Mouse (Mus musculus): Measurements from ENCODE around the gene Sms.

The Sms gene

DNA sequence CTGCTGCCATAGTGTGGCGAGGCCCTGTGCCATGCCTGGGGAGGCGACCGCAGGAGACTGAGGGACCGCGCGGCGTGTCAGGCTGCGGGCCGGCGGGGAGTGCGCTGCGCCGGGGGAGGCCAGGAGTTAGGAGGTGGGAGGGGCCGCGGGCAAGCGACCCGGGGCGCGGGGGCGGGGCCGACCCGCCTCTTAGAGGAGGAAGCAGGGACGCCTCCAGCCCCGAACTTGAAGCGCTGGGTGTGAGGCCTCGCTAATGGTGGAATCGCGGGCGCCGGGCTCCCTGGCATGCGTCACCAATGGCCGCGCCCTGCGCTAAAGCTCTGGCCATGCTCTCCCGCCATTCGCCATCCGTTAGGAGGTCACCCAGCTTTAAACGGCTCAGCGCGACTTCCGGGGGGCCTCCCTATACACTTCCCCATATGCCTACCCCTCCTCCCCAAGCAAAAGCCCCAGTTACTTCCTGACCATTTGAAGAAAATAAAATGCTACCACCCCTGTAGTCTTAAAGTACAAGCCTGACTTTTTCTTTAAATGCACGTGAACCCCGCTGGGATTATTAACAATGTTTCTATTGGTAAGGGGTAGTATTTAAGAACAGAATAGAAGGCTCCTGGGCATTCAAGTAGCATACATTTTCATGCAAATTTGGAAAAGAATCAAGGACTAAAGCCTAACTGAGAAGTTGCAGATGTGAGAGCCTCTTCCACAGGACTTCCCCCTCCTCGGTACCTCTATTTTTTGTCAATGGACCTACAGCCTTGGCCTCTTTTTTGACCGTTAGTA, at the start of gene Sms:
Gene Sms, minus strand, starts transcription at position 344 of the 783 bp plus-strand sequence.
- DNase-seq (ENCODE audit: low spot score in 2 of 2) = peak; percentile 38 to 70

DNA sequence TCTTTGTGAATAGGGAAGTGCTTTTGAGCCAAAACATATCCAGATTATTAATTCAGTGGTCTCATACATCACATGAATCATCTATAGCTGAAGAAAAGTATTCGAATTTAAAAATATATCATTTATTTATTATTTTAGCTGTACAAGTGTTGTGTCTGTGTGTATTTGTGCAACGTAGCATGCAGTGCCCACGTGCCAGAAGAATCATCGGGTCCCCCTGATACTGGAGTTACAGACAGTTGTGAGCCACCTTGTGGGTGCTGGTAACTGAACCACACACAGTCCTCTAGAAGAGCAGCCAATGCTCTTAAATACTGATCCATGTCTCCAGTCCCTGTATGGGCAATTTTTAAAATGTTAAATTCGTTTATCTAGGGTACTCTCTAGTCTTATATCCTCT, 14.3 kb upstream of the Sms start:
- DNase-seq (ENCODE audit: low spot score in 2 of 2) = no peak

DNA sequence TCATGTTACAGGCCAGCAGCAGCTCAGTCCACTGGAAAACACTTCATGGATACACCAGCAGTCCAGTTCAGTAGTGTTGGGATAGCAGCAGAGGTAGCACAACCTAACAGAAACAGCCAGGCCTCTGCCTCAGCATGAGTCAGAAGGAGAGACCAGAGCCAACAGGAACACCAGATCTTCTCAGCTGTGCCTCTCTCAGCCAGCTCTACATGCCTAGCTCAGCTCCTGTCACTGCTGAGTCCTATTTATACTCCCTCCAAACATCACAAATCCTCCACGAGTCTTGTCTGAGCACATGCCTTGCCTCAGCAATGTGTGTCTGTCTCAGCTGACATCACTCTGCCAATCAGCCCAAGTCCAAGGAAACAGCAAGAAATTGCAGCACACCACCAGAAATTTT, 12.4 kb upstream of the Sms start:
- no peak for DNase-seq (ENCODE audit: low spot score in 2 of 2)

DNA sequence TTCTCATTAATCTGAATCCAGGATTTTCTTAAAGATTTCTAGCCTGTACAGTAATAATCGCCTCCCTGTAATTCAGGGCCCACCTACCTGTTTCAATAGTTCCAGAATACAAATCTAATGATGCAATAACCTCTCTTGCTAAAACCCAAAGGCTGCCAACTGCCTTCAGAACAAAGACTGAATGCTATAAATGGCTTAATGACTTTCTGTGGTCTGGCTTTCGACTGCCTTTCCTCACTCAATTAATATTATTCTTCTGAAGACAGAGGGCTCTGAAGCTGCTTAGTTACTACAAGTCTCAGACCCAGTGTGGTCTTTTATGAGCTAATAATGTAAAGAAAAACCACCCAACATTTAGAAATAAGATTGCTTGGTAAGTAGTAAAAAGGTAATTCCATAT, 9.8 kb upstream of the Sms start:
- DNase-seq (ENCODE audit: low spot score in 2 of 2) = no peak

DNA sequence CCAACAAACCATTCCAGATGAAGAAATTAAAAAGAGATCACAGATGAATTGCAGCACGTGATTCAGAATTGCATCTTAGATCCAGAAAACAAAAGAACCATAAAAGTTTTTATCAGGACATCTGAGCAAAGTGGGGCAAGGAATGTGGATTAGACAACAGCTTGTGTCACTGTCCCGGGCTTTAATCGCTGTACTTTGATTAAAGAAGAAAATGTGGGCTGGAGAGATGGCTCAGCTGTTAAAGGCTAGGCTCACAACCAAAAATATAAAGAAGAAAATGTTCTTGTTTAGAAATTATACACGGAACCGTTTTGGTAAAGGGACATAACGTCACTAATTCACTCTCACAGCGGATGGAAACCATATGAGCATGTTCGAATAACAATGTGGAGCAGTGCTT, 7.9 kb upstream of the Sms start:
- DNase-seq (ENCODE audit: low spot score in 2 of 2) = no peak

DNA sequence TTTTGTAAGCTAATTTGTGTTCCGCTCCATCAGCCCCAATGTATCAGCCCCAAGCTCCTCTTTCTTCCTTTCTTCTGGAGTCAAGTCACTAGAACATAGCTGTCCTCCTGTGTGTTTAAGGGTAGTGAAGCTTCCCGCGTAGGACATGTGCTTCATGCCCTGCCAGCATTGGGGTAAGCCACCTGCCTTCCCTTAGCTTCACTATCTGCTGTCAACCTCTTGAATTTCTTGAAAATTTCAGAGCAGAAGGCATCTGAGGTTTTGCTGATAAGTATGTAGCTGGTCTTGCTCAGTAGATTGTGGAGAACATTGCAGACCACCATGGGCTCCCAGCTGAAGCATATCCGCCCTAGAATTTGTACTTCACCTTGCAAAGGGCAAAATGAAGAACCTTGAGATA, 1.1 kb upstream of the Sms start:
- DNase-seq (ENCODE audit: low spot score in 2 of 2) = no peak

DNA sequence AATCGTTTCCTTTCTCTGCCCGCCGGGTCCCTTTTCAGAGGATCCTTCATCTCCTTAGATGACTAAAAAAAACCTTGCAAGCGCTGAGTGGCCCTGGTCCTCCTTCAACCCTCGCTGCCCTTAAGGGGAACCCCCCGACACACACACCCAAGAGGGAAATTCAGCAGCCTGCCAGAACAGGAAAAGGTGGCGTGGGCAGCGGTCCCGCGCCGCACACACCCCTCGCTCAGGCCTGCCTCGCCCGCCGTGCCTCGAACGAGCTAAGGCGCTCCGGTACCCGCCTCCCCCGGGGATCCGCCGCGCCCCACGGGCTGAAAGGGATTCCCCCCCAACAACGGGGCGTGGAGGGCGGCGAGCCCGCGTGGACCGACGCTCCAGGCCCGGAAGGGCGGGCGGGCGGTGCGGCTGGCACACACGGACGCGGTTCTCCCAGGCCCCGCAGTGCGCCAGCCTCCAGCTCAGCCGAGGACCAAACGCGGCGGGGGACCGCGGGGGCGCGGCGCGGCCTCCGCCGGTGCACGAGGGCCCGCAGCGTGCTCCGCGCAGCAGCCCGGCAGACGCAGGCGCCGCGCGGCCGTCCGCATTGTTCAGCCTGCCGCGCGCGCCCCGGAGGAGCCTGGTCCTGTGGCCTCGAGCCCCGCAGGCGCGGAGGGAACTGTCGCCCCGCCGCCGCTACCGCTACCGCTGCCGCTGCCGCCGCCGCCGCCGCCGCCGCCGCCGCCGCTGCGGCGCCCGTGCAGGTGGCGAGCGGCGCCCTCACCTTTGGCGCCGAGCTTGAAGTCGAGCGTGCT, 747 bp downstream of the Sms start:
- DNase-seq (ENCODE audit: low spot score in 2 of 2) = peak; percentile 19 to 33

DNA sequence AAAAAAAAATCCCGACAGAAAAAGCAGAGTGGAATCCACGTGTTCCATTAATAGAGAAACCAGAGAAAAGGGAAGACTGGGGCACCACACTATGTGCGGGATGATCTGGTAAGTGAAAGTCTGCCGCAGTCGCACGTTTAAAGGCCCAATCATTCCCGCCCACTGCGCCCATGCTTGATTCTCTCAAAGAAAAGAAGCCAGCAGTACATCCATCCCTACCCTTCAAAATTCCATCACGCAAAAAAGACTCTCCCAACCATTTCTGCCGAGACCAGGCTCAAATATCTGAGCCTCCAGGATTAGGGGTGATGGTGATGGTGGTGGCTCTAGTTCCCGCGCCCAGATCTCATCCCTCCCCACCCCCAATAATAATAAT, 1.3 kb downstream of the Sms start:
- no peak for DNase-seq (ENCODE audit: low spot score in 2 of 2)

DNA sequence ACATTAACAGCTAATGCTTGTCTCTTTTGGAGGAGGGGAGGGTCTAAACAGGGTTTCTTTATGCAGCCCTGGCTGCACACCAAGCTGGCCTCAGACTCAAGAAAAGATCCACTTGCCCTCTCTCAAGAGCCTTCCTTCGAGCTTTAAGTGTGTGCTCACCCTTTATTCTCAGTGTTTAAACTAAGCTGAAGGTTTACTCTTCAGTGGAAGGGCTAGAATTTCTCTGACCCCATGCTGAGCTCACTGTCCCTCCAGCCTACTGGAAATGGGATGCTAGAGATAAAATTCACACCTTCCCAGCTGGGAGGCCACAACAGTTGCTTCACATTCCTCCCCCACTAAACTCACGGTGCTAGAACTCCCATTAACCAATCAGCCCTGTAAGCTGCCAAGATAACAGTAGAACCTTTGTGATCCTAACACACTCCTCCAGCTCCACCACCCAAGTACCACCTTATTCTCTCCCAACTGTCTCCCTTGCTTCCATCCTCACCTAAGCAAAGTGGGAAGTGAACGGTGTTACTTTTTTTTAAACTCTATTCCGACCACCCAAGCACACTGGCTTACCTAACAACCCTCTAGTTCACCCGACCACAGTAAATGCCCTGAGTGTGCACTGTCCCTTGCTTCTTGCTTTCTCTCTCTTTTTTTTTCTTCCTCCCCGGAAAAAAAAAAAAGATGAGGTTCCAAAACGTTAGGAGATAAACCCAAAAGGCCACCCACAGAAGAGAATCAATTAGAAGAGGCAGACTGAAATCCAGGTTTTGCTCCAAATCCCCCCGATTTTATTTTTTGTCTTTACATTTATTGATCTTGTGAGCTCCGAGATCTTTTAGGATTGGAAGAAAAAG, 2.0 kb downstream of the Sms start:
- no peak for DNase-seq (ENCODE audit: low spot score in 2 of 2)

DNA sequence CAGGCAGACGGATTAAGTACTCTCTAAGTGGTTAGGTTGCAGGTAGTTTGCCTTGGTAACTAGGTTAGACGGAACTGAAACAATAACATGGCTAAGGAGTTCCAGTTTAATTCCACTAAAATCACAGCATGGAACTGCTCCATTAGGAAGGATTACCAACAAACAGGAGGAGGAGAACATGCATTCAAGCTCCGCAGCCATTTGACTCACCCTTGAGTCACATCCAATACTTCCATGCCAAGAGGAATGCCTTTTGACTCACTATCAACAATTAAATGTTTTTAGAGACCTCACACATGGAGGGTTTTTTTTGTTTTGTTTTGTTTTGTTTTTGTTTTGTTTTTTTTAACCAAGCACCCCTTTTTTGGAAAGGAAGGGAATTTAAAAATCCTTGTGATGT, 3.3 kb downstream of the Sms start:
- DNase-seq (ENCODE audit: low spot score in 2 of 2) = no peak

DNA sequence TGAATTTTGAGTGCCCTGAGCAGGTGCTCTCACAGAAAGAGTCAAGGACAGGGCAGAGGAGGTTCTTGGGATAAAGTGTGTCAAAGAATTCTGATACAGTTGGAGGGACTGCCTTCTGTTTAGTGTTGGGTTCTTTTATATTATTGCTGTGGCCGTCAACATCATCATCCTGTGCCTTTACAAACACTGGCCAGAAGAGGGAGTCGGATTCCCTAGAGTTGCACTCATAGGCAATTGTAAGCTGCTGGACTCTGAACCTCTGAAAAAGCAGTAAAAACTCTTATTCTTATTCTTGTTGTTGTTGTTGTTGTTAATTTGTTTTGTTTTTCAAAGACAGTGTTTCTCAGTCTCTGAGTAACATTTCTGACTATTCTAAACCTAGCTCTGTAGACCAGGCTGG, 5.3 kb downstream of the Sms start:
- peak in 1 of 2 experiments; percentile 15 for DNase-seq (ENCODE audit: low spot score in 2 of 2)

DNA sequence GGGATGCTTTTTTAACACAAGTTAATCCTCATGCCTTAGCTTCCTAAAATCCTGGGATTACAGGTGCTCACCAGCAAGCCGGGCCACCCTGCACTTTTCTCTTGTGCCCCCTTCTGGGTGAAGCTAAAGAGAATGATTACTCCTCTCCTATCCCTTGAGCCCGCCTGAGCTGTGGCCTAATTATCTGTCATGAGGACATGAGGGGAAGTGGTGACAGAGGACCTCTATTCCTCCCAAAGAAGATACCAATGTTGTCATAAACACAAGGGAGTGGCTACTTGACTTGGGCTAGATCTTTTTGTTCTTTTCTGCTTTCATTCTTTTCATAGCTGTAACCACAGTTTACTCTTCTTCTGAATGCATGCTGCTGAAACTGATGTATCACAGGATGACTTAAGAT, 9.2 kb downstream of the Sms start:
- DNase-seq (ENCODE audit: low spot score in 2 of 2) = no peak

DNA sequence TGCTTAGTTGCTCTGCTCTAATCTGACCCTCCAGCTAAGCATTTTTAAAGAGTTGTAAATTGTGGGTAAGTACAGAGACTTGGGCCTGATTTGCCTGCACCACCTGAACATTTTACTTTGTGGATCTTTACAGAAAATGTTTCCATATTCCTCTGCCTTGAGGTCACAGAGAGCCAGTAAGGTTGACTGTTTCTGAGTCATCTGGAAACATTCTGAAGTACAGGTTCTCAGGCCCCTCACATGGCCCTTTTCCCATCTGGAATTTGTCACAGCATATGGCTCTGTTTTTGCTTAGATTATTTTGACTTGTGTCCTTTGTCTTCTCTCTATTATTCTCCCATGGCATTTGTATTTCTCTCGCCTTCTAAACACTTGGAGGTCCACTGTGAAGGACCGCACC, 10.2 kb downstream of the Sms start:
- DNase-seq (ENCODE audit: low spot score in 2 of 2) = no peak

DNA sequence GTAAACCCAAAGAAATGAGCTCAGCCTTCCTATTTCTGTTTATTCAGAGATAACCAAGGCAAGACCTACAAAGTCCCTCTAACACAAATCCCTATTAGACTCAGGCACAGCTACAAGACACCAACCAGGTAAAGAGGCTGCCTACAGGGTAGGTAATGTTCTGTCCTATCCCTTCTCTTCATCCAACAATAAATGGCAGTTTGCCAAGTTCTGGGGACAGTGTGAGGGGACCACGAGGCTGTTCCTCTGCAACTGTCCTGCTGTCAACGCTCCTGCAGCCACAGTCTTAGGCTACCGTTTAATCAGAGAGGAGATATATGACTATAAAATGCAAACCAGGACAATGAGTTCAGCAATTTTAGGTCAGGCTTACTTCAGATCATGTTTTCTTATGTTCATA, 14.8 kb downstream of the Sms start:
- no peak for DNase-seq (ENCODE audit: low spot score in 2 of 2)

DNA sequence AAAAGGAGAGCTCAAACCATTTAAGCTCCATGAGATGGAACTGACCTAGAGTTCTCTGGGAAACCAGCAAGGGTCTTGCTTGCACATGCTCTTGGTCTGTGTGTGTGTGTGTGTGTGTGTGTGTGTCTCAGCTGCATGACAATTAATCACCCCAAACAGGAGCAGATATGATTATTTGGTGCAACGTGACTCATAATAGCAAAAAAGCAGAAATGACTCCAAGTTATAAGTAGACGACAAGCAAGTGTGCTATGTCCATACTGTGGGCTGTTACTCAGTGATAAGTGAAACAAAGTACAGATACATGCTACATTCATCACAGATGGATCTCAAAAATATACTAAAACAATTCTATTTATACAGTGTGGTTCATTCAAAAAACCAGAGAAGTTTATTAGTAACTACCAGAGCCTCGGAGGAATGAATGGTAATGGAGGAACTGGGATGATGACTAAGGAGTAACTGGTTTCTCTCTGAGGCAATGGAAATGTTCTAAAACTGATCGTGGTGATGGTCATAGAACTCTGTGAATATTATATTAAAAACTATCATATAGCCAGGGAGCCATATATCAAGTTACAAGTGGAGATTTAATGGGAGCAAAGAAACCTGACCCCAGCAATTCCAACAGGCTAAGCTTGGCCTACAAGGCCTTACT, 15.8 kb downstream of the Sms start:
- no peak for DNase-seq (ENCODE audit: low spot score in 2 of 2)

DNA sequence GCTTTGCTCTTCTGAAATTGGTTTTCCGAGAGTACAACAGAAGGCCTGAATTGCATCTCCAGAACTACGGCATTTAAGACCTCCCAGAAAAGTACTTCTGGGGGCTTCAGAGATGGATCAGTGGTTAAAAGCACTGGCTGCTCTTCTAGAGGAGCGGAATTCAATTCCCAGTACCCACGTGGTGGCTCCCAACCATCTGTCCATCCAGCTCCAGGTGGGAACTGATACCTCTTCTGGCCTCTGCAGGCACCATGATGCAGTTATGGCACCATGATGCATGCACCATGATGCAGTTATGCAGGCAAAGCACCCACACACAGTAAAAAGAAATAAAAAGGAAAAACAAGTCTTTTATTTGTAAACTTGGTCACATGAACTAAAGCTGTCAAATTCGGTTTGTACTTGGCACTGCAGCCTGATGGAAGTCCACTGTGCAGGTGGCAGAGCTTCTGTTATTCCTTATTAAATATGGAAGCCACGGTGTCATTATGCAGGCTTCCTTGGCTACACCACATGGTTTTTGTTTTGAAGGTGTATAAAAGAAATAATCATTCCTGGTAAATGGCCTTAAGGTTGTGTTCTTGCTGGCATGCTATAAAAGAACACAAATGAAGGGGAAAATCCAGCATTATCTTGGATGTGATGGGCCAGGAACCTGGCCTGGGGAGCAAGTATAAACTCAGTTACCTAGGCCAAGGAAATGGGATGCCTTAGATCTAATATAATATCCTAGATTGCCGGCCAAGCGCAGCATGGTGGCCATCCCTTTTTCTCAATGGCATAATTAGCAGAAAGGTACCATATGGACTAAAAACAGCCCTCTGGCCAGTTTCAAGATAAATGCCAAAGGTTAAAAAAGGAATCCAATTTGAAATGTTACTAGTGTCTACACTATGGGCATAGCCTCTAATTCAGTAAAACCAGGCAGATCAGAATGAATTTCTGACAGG, 20.1 kb downstream of the Sms start:
- DNase-seq (ENCODE audit: low spot score in 2 of 2) = no peak

DNA sequence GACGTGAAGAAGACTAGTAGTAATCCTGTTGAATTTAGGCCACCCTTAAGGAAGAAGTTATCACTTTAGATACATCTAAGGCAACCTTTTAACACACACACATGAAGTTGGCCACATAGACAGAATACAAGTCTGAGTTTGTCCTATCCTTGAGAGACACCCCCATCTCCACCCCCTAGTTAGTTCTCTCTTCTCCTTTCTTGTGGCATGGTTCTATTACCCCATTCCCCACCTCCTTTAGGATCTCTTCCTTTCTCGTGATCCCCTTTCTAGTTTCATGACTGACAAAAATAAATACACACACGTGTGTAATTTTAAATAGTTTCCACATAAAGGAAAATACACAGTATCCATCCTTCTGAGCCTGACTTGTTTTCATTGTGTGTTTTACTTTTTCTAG, 23.3 kb downstream of the Sms start:
- DNase-seq (ENCODE audit: low spot score in 2 of 2) = no peak

DNA sequence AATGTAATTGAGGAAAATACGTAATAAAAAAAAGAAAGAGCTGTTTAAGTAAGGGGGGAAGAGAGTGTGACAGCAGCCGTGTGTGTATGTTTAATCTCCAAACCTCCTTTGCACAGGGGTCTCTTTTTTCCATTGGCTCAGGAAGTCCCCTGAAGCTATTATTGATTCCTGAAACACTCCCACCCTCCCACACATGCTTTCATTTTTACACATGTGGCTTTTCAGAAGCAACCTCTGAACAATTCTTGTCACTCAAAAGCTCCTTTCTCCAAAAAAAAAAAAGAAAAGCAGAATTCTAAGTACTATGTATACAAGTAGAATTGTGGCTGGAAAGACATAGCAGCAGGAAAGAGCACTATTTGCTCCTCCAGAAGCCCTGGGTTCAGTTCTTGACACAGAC, 24.0 kb downstream of the Sms start:
- no peak for DNase-seq (ENCODE audit: low spot score in 2 of 2)

DNA sequence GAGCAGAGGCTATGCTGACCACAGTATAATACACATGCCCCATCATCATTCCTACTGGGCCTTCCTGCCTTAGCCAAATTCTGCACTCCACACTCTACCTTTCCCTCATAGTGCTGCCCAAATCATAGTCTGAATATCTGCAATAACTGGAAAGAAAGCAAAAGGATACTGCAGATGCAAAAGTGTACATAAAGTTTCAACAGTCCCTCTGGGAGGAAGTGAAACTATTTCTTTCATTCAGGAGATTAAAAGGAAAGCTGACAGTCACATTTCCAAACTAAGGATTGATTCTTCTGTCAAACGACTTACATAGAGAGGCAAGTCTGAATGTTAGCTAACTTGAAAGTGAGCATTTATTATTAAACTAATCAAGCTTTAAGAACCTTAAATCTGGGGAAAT, 26.1 kb downstream of the Sms start:
- no peak for DNase-seq (ENCODE audit: low spot score in 2 of 2)

DNA sequence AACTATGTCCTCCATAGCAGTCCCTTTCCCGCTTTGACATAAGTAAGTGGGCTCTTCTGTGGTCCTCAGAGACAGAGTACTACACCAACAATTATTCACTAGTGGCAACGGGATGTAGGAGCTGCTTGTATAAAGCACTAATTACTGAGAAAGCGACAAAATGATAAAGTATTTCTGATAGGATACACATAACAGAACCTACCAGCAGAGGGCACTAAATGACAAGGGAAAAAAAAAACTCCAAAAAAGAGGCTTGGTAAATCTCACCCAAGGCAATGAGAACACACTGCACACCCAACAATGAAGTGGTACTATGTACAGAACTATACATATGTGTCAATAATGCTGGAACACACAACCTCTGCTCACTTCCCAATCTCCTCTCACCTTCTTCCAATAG, 29.4 kb downstream of the Sms start:
- no peak for DNase-seq (ENCODE audit: low spot score in 2 of 2)

DNA sequence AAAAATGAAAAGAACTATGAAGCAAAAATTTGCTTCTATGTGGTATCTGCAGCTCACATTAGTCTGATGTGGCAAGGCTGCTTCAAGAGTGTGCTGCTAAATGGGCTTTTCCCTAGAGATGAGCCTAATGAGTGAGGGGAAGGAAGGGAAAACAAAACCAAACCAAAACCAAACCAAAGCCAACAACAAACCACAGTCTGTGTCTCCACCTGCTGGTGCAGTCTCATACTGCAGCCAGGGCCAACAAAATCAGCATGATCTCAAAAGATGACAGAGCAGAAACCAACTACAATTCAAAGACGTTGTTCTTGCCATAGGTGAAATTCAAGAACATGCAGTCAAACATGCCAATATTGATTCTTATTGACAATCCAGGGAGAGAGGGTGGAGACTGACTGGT, 37.7 kb downstream of the Sms start:
- DNase-seq (ENCODE audit: low spot score in 2 of 2) = peak; percentile 27 to 66

Data from spleen, postnatal 10 days (tissue).